Mouse (Mus musculus) liver, adult 2 months (tissue): ENCODE data around the gene Rrad.

ENCODE experiments used
- CTCF ChIP-seq: fragments of 200-500 bp; IDR thresholded peaks from 2 replicates; pipeline ENCODE4 v1.5.1; 2011; ENCODE audit warnings: low read depth, low read length, control low read depth
- POLR2A ChIP-seq: fragments of 200-500 bp; IDR thresholded peaks from 2 replicates; pipeline ENCODE4 v1.6.1; 2011; ENCODE audit warnings: low read length, control low read depth; ENCODE audit not compliant: insufficient read depth; ENCODE audit errors: extremely low read depth

DNA sequence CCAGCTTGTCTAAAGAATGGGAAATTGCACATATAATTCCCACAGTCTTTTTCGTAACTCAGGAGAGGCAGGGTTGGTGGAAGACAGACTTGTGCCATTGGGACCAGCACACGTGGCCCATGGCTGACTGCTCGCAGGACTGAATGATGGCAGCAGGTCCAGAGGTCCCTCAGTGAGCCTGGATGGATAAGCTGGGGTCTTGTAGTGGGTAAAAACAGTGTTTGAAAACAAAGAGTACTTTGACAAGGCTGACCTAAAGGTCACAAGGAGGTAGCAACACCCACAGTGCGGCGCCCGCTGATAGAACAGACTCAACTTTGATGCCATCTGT is 11.2 kb upstream of the Rrad start:
- no peak for TF ChIP-seq CTCF
- TF ChIP-seq POLR2A, result no peak
